Mouse (Mus musculus) lung, embryonic 15.5 days (tissue): ENCODE results near the gene Tmem150b. TPM values are rescaled to one million over a fixed set of nuclear protein-coding genes. Genes with fewer than 3 reads are reported as not detected.
A peak's percentile ranks its signal among the peaks of the same experiment; 100 is the strongest.

ENCODE experiments used
- ATAC-seq: fragments of 200-750 bp; cut with Nextera tagmentation; 2 replicates; pipeline ENCODE4 v1.8.0; 2017; ENCODE audit warnings: moderate number of reproducible peaks, borderline replicate concordance; ENCODE audit not compliant: low FRiP score, low TSS enrichment; ENCODE audit errors: extremely low read depth
- H3K27ac ChIP-seq: fragments of 300-500 bp; sonication (generic); 2 replicates; pipeline ENCODE4 v1.5.1; 2015; ENCODE audit warnings: moderate library complexity, mild to moderate bottlenecking, inconsistent platforms
- H3K27me3 ChIP-seq: fragments of 300-500 bp; sonication (generic); 2 replicates; pipeline ENCODE4 v1.6.1; 2015; ENCODE audit warnings: inconsistent platforms
- H3K36me3 ChIP-seq: fragments of 300-500 bp; sonication (generic); 2 replicates; pipeline ENCODE4 v1.6.1; 2015; ENCODE audit warnings: inconsistent platforms
- H3K4me1 ChIP-seq: fragments of 300-500 bp; sonication (generic); 2 replicates; pipeline ENCODE4 v1.6.1; 2015; ENCODE audit warnings: inconsistent platforms
- H3K4me2 ChIP-seq: fragments of 300-500 bp; sonication (generic); 2 replicates; pipeline ENCODE4 v1.6.1; 2015; ENCODE audit warnings: inconsistent platforms, mild to moderate bottlenecking, moderate library complexity
- H3K4me3 ChIP-seq: fragments of 300-500 bp; sonication (generic); 2 replicates; pipeline ENCODE4 v1.5.1; 2015; ENCODE audit warnings: mild to moderate bottlenecking, inconsistent platforms
- H3K9ac ChIP-seq: fragments of 300-500 bp; sonication (generic); 2 replicates; pipeline ENCODE4 v1.6.1; 2015; ENCODE audit warnings: inconsistent platforms
- H3K9me3 ChIP-seq: fragments of 300-500 bp; sonication (generic); 2 replicates; pipeline ENCODE4 v1.6.1; 2016; ENCODE audit warnings: inconsistent platforms
- WGBS: fragments of 180-500 bp; shearing (Covaris S2); methylation state at CpG from one replicate; pipeline ENCODE4 v1.1.7; 2015; 5-methylcytosine and 5-hydroxymethylcytosine counted together
- polyA plus RNA-seq: library from polyadenylated mRNA; unstranded; fragments of >200 nt; fragmentation: Nextera tagmentation; extraction: Ambion mirVana; gene quantifications from 2 replicates; pipeline ENCODE4 v1.2.1, GENCODE M21; 2015

The Tmem150b gene
- polyA plus RNA-seq, 1 experiment from 2014 or later, result 0.07 TPM

DNA sequence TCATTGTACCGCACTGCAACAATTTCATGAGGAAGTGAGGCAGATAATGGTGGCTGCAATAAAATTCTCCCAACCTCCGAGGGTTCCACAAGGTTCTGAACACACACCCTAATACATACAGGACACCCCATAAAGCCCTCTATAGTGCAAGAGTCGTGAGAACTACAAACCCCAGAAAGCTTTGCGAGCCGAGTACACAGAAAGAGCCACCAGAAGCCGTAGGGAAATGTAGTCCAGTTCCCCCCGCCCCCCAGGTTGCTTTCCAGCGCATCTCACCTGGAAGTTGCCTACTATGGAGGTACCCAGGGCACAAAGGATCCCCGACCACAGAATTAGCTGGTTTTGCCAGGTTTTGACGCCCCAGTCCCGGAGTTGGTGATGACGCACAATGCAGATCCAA lies 1.5 kb downstream of the Tmem150b start:
- no peaks in the 10 kb centered on the region for H3K9me3 ChIP-seq
- no peaks in the 10 kb centered on the region for H3K4me1 ChIP-seq
- peak overlapping the region; percentile 54 for H3K4me2 ChIP-seq
- no peak overlapping the region for H3K27ac ChIP-seq
- 41% methylated on average over 12 of the region's 12 CpGs for WGBS
- H3K9ac ChIP-seq, result no peak overlapping the region
- peak overlapping the region; percentile 31 for H3K4me3 ChIP-seq
- H3K36me3 ChIP-seq, result no peaks in the 10 kb centered on the region
- no peaks in the 10 kb centered on the region for H3K27me3 ChIP-seq
- peak; percentile 42; the same call in 1 of the 2 replicates for ATAC-seq

- Histone ChIP-seq H3K27ac (no peak overlapping the region), H3K4me3 (no peak overlapping the region), H3K4me2 (no peak overlapping the region), H3K27me3 (no peaks in the 10 kb centered on the region), H3K9me3 (no peaks in the 10 kb centered on the region), H3K4me1 (no peaks in the 10 kb centered on the region), H3K36me3 (peaks cover 6% of the 10 kb centered on the region; the same call in 1 of the 2 replicates), H3K9ac (no peak overlapping the region)
- ATAC-seq, result no peak
- WGBS, result 87% methylated on average over 3 of the region's 3 CpGs
Measured at GRCm38 (mm10) chr7:4719276-4719675, 5.8 kb downstream of the Tmem150b start.

DNA sequence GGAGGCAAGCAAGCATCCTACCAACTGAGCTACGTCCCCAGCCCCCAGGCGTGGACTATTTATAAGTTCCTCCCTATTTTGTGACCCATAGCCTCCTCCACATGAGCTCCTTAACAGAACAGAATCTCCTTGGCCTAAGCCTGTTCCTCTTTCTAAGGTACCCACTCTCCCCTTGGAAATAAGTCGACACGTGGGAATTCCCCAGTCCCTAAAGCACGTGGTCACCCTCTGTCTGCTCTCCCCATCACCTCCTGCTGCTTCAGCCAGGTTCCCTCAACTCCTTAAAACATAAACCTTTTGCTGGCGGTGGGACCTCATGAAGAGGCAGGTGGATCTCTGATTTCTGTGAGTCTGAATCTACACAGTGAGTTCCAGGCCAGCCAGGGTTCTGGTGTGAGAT lies 8.1 kb downstream of the Tmem150b start:
- WGBS, result 63% methylated on average over 6 of the region's 6 CpGs
- peaks cover 13% of the 10 kb centered on the region for H3K36me3 ChIP-seq
- no peak overlapping the region for H3K4me2 ChIP-seq
- ATAC-seq, result no peak
- H3K4me3 ChIP-seq, result no peak overlapping the region
- no peaks in the 10 kb centered on the region for H3K4me1 ChIP-seq
- H3K27me3 ChIP-seq, result no peaks in the 10 kb centered on the region
- H3K9ac ChIP-seq, result no peak overlapping the region
- H3K9me3 ChIP-seq, result no peaks in the 10 kb centered on the region
- H3K27ac ChIP-seq, result no peak overlapping the region

DNA sequence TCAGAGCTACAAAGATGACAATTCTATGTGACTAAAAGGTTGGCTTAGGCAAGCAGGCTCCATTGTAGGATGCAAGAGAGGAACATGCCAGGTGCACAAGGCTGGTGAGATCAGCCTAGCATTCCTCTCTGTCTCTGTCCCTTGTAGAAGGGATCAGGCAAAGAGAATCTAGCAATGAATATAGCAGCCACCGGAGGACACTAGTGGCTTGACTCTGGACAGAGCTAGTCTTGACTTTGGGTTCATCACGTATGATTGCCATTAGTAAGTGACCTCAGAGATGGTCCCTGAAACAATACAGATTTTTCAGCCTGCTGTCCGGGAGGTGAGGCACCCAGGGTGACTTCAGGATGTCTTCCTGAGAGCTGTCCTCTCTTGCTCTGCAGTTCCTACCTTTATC lies 12.5 kb downstream of the Tmem150b start:
- no peaks in the 10 kb centered on the region for H3K27me3 ChIP-seq
- no peak overlapping the region for H3K27ac ChIP-seq
- peaks cover 41% of the 10 kb centered on the region for H3K36me3 ChIP-seq
- no peak for ATAC-seq
- 81% methylated on average over 3 of the region's 3 CpGs for WGBS
- no peak overlapping the region for H3K9ac ChIP-seq
- H3K4me2 ChIP-seq, result no peak overlapping the region
- no peaks in the 10 kb centered on the region for H3K9me3 ChIP-seq
- H3K4me1 ChIP-seq, result no peaks in the 10 kb centered on the region
- H3K4me3 ChIP-seq, result no peak overlapping the region

GRCm38 (mm10) chr7:4705098-4705497 lies 20.0 kb downstream of the Tmem150b start:
- 51% methylated on average over 18 of the region's 18 CpGs for WGBS
- Histone ChIP-seq H3K9me3 (no peaks in the 10 kb centered on the region), H3K4me1 (no peaks in the 10 kb centered on the region), H3K36me3 (peaks cover 41% of the 10 kb centered on the region), H3K4me2 (no peak overlapping the region), H3K27ac (no peak overlapping the region), H3K4me3 (no peak overlapping the region), H3K9ac (no peak overlapping the region), H3K27me3 (no peaks in the 10 kb centered on the region)
- no peak for ATAC-seq

DNA sequence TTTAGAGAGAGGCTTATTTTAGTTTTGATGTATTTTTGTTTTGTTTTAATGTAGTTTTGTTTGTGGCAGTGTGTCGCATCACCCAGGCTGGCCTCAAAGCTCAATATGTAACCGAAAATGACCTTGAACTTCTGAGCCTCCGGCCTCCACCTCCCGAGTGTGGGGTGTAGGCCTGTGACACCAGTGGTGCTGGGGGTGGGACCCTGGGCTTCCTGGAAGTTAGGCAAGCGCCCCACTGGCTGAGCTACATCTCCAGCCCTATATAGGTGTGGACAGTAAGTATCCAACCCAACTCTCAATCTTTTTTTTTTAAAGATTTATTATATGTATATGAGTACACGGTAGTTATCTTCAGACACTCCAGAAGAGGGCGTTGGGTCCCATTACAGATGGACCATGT lies 21.9 kb downstream of the Tmem150b start:
- Histone ChIP-seq H3K27me3 (no peaks in the 10 kb centered on the region), H3K4me2 (no peak overlapping the region), H3K4me3 (no peak overlapping the region), H3K9me3 (no peaks in the 10 kb centered on the region), H3K27ac (no peak overlapping the region), H3K4me1 (no peaks in the 10 kb centered on the region), H3K9ac (no peak overlapping the region), H3K36me3 (peaks cover 42% of the 10 kb centered on the region)
- ATAC-seq, result no peak
- WGBS, result 89% methylated on average over 7 of the region's 7 CpGs

GRCm38 (mm10) chr7:4702334-4702733 lies 22.7 kb downstream of the Tmem150b start:
- ATAC-seq, result no peak
- H3K36me3 ChIP-seq, result peaks cover 38% of the 10 kb centered on the region
- H3K9me3 ChIP-seq, result no peaks in the 10 kb centered on the region
- no peak overlapping the region for H3K27ac ChIP-seq
- H3K27me3 ChIP-seq, result no peaks in the 10 kb centered on the region
- H3K4me1 ChIP-seq, result no peaks in the 10 kb centered on the region
- no peak overlapping the region for H3K4me3 ChIP-seq
- WGBS, result 48% methylated on average over 8 of the region's 8 CpGs
- no peak overlapping the region for H3K4me2 ChIP-seq
- no peak overlapping the region for H3K9ac ChIP-seq

GRCm38 (mm10) chr7:4693004-4693403 lies 32.0 kb downstream of the Tmem150b start:
- Histone ChIP-seq H3K4me3 (no peak overlapping the region), H3K36me3 (peaks cover 27% of the 10 kb centered on the region), H3K4me1 (peaks cover 9% of the 10 kb centered on the region; the same call in 1 of the 2 replicates), H3K4me2 (no peak overlapping the region), H3K27ac (no peak overlapping the region), H3K9me3 (no peaks in the 10 kb centered on the region), H3K27me3 (no peaks in the 10 kb centered on the region), H3K9ac (no peak overlapping the region)
- ATAC-seq, result no peak
- whole genome bisulfite sequencing, result 83% methylated on average over 6 of the region's 6 CpGs

DNA sequence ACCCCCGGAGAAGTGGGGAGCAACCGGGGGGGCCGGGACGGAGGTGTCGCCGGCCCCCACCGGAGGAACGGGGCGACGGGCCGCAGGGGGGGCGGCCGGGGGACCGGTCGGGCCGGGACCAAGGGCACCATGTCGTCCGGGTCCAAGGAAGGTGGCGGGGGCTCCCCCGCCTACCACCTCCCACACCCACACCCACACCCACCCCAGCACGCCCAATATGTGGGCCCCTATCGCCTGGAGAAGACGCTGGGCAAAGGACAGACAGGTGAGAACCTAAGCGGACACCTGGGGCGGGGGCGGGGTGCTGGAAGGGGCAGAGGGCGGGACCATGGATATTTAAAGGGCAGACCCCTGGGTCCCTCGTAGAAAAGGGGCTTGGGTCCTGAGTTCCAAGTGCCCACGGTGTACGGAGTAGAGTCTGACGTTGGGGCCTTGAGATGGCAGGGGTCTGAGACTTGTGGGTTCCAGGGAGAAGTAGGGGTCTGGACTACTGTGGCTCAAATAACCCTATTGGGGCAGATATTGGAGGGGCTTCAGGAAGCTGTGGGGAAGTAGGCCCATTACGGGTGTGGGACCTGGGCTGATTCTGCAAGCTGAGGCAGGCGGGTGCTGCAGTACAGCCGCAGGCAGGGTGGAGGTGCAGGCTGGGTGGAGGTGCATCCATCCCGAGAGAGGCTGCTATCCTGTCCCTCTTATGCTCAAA lies 33.9 kb downstream of the Tmem150b start:
- WGBS, result 7% methylated on average over 23 of the region's 35 CpGs
- peak; percentile 65 for ATAC-seq

GRCm38 (mm10) chr7:4690387-4690786 lies 34.7 kb downstream of the Tmem150b start, which contains the start of gene Brsk1:
Gene Brsk1 (plus strand): TSS chr7:4690604.
- no peaks in the 10 kb centered on the region for H3K9me3 ChIP-seq
- H3K27ac ChIP-seq, result peak within 1 kb of the TSS; percentile 74
- H3K36me3 ChIP-seq, result peaks cover 25% of the 10 kb centered on the region
- peak; percentile 74 for ATAC-seq
- H3K27me3 ChIP-seq, result no peaks in the 10 kb centered on the region
- H3K4me1 ChIP-seq, result peaks cover 9% of the 10 kb centered on the region; the same call in 1 of the 2 replicates
- WGBS, result 0% methylated on average over 8 of the region's 18 CpGs
- H3K9ac ChIP-seq, result peak within 1 kb of the TSS; percentile 92
- peak within 1 kb of the TSS; percentile 77 for H3K4me3 ChIP-seq
- H3K4me2 ChIP-seq, result peak within 1 kb of the TSS; percentile 93

More for the DNA sequence above, 33.9 kb downstream of the Tmem150b start:
- Histone ChIP-seq H3K4me1 (peaks cover 9% of the 10 kb centered on the region; the same call in 1 of the 2 replicates), H3K9me3 (no peaks in the 10 kb centered on the region), H3K27ac (peak overlapping the region; percentile 74), H3K9ac (peak overlapping the region; percentile 92), H3K4me2 (peak overlapping the region; percentile 93), H3K36me3 (peaks cover 25% of the 10 kb centered on the region), H3K27me3 (no peaks in the 10 kb centered on the region), H3K4me3 (peak overlapping the region; percentile 77)

DNA sequence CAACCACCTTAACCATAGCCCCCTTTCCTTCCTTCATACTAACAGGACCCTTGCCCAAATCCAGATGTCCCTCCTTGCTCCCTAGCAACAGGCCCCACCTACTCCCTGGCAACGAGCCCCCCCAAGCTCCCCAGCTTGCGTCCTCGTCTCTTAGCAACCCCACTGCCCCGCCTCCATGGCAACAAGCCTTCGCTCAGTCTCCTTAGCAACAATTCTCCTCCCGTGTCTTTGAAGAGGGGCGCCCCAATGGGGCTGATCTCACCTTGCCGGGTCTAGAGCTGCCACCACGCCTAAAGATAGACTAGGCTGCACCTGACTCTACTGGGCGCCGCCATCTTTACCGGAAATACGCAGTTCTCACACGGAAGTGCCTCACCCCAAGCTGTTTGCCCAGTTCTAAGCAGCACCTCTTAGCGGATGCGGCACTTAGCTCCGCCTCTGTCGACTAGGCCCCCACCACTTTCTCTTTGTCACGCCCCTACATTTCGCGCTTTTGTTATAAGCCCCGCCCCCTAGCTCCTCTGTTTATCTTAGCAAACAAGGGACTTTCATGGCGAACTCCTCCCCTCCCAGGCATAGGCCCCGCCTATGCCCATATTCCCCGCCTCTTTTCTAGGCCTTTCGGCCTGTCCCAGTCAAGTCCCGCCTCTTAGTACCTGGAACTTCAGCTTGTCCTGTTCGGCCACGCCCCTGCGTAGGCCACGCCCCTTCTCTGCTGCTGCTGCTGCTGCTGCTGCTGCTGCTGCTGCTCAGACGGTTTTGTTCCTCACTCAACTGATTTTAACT lies 40.2 kb downstream of the Tmem150b start, which contains the start of gene Hspbp1:
Gene Hspbp1, minus strand, starts transcription at position 437 of the 786 bp plus-strand sequence.
- Histone ChIP-seq H3K9me3 (no peaks in the 10 kb centered on the region), H3K4me1 (peaks cover 7% of the 10 kb centered on the region), H3K4me3 (peak within 1 kb of the TSS; percentile 97), H3K36me3 (peaks cover 20% of the 10 kb centered on the region), H3K27me3 (no peaks in the 10 kb centered on the region), H3K9ac (peak within 1 kb of the TSS; percentile 57), H3K4me2 (peak within 1 kb of the TSS; percentile 95), H3K27ac (peak within 1 kb of the TSS; percentile 76)
- peak; percentile 99 for ATAC-seq
- WGBS, result under 1% methylated on average over 32 of the region's 32 CpGs

DNA sequence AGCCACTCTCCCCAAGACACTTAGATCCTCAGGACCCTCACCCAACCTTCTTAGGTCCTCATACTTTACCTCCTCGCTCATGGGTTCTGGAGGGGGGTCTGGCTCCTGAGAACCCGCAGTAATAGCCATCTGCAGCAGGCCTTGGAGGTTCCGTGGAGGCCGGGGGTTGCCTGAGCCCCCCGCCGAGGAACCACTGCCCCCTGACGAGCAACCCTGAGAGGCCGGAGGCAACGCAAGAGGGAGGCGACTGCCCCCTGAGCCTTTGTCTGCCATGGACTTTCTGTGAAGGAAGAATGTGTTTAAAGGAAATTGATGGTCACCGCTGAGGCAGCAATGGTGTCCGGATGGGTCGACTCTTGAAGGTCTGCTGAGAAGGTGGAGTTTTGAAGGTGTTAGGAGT lies 40.8 kb downstream of the Tmem150b start:
- peak overlapping the region; percentile 57 for H3K9ac ChIP-seq

More for the DNA sequence above, 40.8 kb downstream of the Tmem150b start:
- peak overlapping the region; percentile 97 for H3K4me3 ChIP-seq
- H3K27me3 ChIP-seq, result no peaks in the 10 kb centered on the region
- H3K36me3 ChIP-seq, result peaks cover 22% of the 10 kb centered on the region
- no peaks in the 10 kb centered on the region for H3K9me3 ChIP-seq
- peak overlapping the region; percentile 76 for H3K27ac ChIP-seq
- 0 out of 2 replicates have a peak, but pooled peaks have one; percentile 0 for ATAC-seq
- H3K4me1 ChIP-seq, result peaks cover 7% of the 10 kb centered on the region
- 4% methylated on average over 13 of the region's 13 CpGs for WGBS
- peak overlapping the region; percentile 95 for H3K4me2 ChIP-seq
